Mouse (Mus musculus) heart, postnatal 14 days (tissue): Measurements from ENCODE around the gene 2310030G06Rik. TPM values are rescaled to one million over a fixed set of nuclear protein-coding genes. Genes with fewer than 3 reads are reported as not detected.

Source experiments
- DNase-seq, 2 experiments: peaks; one replicate each; pipeline ENCODE4 v3.0.0; 2021 to 2022
- intact Hi-C: fragments of 180-260 bp; cut with DNase I; formaldehyde crosslinking; loops from one replicate; pipeline ENCODE4 v1.15.1; 2025
- total RNA-seq, 2 experiments: library from RNA; stranded (reverse); gene quantifications; 2 replicates each; pipeline ENCODE4 v1.2.3; 2021

Gene 2310030G06Rik
- total RNA-seq, 2 experiments from 2014 or later = 2.0 to 3.2 TPM

- no peak for DNase-seq
- intact Hi-C loops = no loop called here
These were observed 27.5 kb downstream of the 2310030G06Rik start for GRCm38 (mm10) chr9:50718878-50719277.

DNA sequence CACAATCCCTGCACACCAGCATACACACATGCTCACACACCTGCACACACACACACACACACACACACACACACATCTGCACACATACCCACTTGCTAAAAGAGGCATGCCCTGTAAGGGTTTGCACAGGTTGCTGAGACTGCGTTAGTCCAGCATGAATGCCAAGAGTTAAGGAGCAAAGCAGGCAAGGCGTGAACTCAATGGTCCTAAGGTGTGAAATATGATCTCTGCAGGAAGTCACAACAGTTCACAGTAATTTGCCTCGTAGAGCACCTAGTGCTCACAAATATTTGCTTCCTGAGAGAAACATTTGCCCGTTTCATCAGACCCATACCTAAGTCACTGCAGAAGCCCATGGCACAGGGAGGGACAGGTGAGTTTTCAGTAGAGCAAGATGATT is 32.1 kb downstream of the 2310030G06Rik start:
- no peak for DNase-seq
- intact Hi-C loops = no loop called here

- no peak for DNase-seq
- intact Hi-C loops = no loop called here
These were observed 35.0 kb downstream of the 2310030G06Rik start for GRCm38 (mm10) chr9:50711337-50711736.

GRCm38 (mm10) chr9:50709108-50709507 is 37.2 kb downstream of the 2310030G06Rik start:
- intact Hi-C loops = loop anchor here (2.0 to 5.0 kb wide), 2 partner anchors 26 to 58 kb away; partner anchors contain the start of gene Fdxacb1
- peak; percentile 44 to 45 for DNase-seq

GRCm38 (mm10) chr9:50704907-50705306 is 41.4 kb downstream of the 2310030G06Rik start:
- no peak for DNase-seq
- intact Hi-C loops = loop anchor here (5.0 kb wide), 1 partner anchor 62 kb away; the partner anchor contains the start of gene Fdxacb1

GRCm38 (mm10) chr9:50700921-50701691 is 45.2 kb downstream of the 2310030G06Rik start:
- DNase-seq = peak; percentile 28 to 50
- intact Hi-C loops = no loop called here

DNA sequence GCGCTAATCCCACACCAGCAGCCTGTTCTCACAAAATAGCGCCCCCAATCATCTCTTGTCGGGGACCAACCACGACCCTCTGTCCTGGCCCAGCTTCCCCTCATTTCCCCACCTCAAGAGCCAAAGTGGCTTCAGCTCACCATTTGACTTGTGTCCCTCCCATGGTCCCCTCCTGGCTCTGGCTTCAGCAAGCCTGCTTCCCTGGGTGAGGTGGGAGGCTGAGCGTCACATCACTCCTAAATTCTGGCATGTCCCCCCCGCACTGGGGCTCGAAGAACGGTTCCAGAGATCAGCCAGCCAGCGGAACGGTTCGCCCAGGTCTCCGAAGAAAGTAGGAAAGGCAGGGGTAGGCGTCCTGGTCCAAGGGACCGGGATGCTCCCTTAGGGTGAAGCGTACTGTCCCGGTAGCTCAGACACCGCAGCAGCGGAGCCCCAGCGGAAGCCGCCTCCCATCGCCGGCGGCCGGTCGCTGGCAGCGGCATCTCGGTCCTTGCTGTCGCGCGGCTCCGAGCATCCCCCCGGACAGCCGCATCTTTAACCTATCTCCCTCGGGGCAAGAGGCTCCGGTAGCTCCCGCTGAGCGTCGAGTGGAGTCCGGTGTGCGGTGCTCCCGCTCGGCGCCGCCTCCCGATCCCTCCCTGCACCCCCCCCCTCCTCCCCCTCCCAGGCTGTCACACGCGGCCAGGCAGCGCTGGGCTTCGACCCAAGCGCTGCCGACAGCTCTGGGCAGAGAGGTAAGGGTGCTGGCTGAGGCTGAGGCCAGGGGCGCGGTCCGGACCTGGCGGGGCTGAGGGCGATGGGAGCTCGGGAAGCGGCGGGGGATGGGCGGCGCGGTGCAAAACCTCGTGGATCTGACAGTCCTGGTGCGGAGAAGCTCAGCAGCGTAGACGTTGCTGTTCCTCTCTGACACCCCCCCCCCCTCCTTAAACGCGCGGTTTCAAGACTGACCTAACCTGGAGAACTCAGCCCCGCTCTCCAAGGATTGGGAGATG is 47.6 kb downstream of the 2310030G06Rik start:
- intact Hi-C loops = no loop called here
- DNase-seq = peak; percentile 48 to 58

GRCm38 (mm10) chr9:50697706-50698041 is 48.7 kb downstream of the 2310030G06Rik start:
- DNase-seq = peak; percentile 70 to 76
- intact Hi-C loops = no loop called here

DNA sequence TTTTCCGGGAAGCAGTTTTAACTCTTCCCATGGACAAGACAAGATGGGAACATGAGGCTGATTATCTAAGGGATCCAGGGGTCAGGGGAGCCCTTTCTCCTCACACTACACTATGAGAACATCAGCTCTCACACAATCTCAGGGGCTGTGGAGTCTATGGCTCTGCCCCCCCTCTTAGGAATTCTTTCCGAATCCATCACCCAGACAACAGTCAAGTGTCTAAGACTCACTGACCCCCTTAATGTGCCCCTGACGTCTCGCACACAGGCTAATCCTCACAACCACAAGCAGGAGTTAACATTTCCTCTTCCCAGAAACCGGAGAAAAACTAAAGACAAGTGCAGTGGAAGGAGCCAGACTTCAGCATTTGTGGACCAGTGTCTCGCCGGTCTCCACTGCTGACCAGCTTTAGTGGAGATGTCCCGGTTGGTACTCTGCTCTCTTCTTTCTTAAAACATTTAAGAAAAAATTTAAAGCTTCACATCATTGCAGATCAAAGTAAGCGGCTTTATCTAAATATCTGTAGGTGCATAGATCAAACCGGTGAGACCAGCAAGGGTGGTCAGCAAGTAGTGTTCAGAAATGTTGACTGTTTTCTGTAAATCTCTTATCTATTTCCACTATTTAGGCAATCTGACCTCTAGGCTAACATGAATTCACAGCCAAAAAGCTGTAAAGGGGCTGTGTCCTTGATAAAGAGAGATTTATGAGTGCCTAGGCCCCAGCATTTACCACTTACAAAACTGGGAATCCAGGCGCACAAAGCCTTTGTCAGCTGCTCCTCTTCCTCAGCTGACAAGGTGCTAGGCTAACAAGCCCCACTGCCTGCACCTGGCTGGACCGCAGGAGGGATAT is 49.3 kb downstream of the 2310030G06Rik start:
- intact Hi-C loops = no loop called here
- no peak for DNase-seq

GRCm38 (mm10) chr9:50695153-50695552 is 51.2 kb downstream of the 2310030G06Rik start:
- no peak for DNase-seq
- intact Hi-C loops = no loop called here

DNA sequence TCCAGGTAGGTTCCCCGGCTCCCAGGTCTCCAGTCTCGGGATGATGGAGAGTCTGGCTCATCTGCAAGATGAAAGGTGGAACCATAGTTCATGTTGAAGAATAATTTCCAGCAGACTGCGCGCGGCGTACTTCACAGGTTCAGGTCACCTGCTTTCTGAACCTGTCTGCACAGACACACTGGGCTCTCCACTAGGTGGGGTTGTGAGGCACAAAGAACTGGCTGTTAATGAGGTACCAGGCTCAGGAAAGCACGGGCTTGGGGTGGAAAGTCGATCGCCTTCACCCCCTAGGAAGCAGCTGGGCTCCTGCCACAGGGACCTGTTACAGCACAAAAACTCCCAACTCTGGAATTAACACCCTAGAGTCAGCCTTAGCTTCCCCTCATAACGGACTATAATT is 52.7 kb downstream of the 2310030G06Rik start:
- intact Hi-C loops = no loop called here
- peak; percentile 23 to 54 for DNase-seq

DNA sequence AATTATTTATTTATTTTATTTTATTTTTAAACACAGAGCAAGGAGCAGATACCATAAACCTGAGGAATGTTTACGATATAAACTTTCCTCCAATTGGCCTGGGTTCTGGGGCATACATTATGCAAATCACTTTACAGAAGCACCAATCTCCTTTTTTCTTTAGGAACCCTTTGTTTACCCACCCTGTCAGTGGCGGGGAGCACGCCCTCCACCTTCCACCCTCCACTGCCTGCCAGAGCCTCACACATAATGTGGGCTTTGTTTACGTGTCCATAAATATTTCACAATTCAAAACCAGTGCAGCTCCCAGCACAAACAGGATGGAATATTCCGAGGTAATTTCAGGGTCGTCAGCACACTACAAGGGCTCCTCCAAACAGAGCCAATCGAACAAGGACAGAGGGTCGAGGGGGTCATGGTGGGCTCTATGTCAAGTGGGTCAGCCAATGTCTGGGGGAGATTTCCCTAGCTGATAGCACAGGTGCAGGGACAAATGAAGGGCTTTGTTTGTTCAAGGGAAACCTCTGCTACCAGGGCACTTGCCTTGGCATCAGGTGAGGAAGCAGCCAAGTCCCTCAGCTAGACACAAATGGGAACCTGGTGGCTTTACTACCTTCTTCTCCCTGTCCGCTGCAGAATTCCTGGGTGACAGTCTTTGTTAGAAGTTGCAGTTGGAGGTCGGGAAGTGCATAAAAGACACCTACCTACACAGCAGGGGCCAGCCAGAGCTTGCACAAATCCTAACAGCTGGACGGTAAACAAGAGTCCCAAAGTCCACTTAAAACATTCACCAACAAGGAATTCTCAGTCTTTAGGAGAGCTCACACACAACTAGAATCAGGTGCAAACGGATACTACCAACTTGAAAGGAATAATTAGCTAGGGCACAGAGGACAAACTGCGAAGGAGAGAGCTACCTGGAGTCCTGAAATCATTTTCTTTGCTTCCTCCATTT is 53.4 kb downstream of the 2310030G06Rik start:
- no peak for DNase-seq
- intact Hi-C loops = no loop called here

Other genes starting within 250 kb of the 2310030G06Rik start
- gene Pts, start 217.8 kb downstream of the 2310030G06Rik start, total RNA-seq = 10 to 100 TPM; 25.5 to 29.4 TPM
- 1 to 10 TPM; 1.3 to 2.0 TPM for gene Il18, start 191.7 kb downstream of the 2310030G06Rik start, total RNA-seq
- gene Bco2, start 191.4 kb downstream of the 2310030G06Rik start, total RNA-seq = under 1 TPM; 0.22 to 0.33 TPM
- gene Tex12, start 185.2 kb downstream of the 2310030G06Rik start, total RNA-seq = not detected
- gene Sdhd, start 142.7 kb downstream of the 2310030G06Rik start, total RNA-seq = 100 to 1,000 TPM; 724 to 738 TPM
- gene Timm8b, start 142.6 kb downstream of the 2310030G06Rik start, total RNA-seq = 100 to 1,000 TPM; 216 to 232 TPM
- under 1 TPM; 0.22 to 0.88 TPM for gene Pih1d2, start 129.2 kb downstream of the 2310030G06Rik start, total RNA-seq
- gene Nkapd1, start 129.1 kb downstream of the 2310030G06Rik start, total RNA-seq = 10 to 100 TPM; 14.7 to 14.8 TPM
- gene Dlat, start 86.8 kb downstream of the 2310030G06Rik start, total RNA-seq = 100 to 1,000 TPM; 392 to 414 TPM
- 1 to 10 TPM; 4.0 to 6.2 TPM for gene Dixdc1, start 7.0 kb downstream of the 2310030G06Rik start, total RNA-seq
- 1,000 to 10,000 TPM; 1,337 to 1,386 TPM for gene Cryab, start 4.8 kb upstream of the 2310030G06Rik start, total RNA-seq
- 100 to 1,000 TPM; 128 to 131 TPM for gene Hspb2, start 5.8 kb upstream of the 2310030G06Rik start, total RNA-seq
- 1 to 10 TPM; 5.7 to 6.0 TPM for gene Fdxacb1, start 21.7 kb upstream of the 2310030G06Rik start, total RNA-seq
- 10 to 100 TPM in 1 of 2 experiments, 1 to 10 TPM in 1; 9.9 to 10.1 TPM for gene Alg9, start 28.5 kb upstream of the 2310030G06Rik start, total RNA-seq
- gene 1110032A03Rik, start 29.0 kb upstream of the 2310030G06Rik start, total RNA-seq = 10 to 100 TPM in 1 of 2 experiments, 1 to 10 TPM in 1; 7.9 to 10.4 TPM
- gene Ppp2r1b, start 98.8 kb upstream of the 2310030G06Rik start, total RNA-seq = 10 to 100 TPM in 1 of 2 experiments, 1 to 10 TPM in 1; 9.3 to 12.2 TPM